Mouse (Mus musculus) 416B (cell line): Measurements from ENCODE around the gene Fads3.

Source experiments
- DNase-seq: peaks from one replicate; pipeline ENCODE4 v3.0.0; 2011; ENCODE audit warnings: low read depth

The Fads3 gene

GRCm38 (mm10) chr19:10021981-10022380, 19.4 kb upstream of the Fads3 start:
- peak; percentile 19 for DNase-seq

DNA sequence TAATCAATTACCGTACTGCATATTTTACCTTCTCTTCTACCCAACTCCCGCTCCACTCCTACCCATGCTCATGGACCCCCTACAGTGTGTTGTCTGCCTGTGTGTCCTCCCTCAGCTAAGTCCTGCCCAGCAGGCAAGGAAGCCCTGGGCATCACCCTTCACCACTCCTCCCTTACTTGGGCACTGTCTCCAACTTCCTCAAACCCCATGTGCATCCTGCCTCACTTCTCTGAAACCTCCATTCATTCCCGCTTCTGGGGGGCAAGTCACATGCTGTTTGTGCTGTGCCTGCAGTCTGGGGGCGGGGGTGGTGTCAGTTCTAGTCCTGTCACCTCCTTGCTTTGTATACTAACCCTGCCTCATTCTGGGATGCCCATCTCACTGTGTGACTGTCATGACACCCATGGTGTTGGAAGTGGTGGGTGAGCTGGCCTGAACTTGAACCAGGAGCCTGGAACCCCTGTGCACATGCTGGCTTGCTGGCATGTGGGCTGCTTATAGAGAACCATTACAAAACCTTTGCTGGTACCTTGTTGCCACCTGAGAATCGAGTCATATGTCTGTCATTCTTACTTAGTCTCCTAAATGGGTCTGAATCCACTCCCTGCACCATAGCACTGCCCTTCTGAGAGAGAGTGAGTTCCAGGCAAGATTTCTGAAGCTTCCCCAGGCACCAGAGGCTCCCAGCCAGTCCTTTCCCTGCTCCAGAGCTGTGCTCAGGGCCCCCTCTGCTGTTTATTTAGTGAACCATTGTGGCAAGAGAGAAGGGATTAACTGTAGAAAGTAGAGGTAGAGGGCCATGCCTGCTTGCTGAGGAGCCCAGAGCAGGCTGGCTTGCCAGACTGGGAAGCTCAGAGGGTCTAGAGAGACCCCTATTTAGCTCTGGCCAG, 18.7 kb upstream of the Fads3 start:
- DNase-seq = peak; percentile 75

- peak; percentile 59 for DNase-seq
Observed at GRCm38 (mm10) chr19:10023304-10023758, 18.0 kb upstream of the Fads3 start.

DNA sequence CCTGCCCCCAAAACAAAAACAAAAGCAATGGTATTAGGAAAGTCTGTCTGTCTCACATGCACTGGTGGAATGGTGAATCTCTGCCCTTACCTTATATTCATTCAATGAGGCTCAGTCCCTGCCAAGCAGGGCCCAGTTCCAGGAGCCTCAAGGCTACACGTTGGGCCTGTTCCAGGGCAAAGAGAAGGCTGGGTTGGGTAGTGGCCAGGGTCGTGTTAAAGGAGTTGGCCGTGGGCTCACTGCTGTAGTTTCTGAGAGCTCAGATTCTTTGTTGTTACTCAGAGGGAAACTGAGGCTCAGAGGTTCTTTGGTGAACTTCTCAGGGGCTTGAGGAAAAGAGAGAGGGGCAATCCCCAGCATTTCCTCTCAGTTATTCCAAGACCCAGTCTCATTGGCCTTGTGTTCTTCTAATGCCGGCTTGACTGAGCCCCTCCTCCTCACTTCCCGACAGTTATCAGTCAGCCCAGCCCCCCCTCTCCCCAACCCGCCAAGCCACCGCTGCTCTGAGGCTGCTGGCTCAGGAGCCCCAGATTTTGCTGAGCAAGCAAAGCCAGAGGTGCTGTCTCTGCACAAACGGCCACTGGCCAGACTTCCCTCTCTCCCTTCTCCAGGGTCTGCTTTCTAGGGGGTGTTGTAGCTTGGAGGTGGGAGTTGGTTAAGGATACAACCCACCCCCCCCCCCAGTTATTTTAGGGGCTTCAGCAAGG, 16.0 kb upstream of the Fads3 start:
- DNase-seq = peak; percentile 71

GRCm38 (mm10) chr19:10029746-10030145, 11.6 kb upstream of the Fads3 start:
- DNase-seq = no peak

GRCm38 (mm10) chr19:10033211-10033973, 8.0 kb upstream of the Fads3 start:
- DNase-seq = peak; percentile 79

DNA sequence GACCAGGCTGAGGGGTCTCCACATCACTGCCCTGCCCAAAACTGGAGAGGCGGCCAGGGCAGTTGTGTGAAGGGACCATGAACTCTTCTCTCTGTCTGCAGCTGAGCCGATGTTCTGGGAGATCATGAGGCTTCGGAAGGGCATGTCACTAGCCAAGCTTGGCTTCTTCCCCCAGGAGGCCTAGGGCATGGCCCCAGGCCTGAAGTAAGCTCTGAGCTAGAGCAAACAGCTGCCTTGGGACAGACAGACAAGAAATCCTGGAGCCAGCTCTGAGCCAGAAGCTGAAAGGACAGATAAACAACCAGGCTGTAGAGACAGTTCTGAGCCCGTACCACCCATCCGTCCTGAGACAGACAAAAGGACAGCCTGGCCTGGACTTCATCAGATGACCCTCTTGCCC, 7.0 kb upstream of the Fads3 start:
- DNase-seq = no peak

- DNase-seq = peak; percentile 84
Observed at GRCm38 (mm10) chr19:10034785-10035447, 6.5 kb upstream of the Fads3 start.

- no peak for DNase-seq
Observed at GRCm38 (mm10) chr19:10037534-10037933, 3.8 kb upstream of the Fads3 start.

- no peak for DNase-seq
Observed at GRCm38 (mm10) chr19:10038364-10038763, 3.0 kb upstream of the Fads3 start.

GRCm38 (mm10) chr19:10038910-10039309, 2.5 kb upstream of the Fads3 start:
- DNase-seq = no peak

DNA sequence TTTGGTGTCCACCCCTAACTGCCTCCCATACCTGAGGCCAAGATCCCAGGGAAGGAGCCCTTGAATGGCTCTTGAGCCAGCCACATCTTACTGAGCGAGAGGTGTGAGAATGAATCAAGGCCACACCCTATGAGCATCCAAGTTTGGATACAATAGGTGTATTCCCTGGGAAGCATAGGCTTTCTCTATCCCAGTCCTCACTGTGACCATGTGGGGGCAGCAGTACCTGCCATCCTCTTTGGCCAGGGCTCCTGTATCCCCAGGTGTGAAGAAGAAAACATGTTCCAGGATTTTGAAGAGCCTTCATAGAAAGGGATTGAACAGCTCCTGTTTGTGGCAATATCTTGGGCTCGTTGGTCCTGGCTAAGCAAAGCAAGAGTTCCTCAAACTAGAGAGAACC, 1.8 kb upstream of the Fads3 start:
- DNase-seq = peak; percentile 38

GRCm38 (mm10) chr19:10040866-10041387, 442 bp upstream of the Fads3 start:
- DNase-seq = no peak

DNA sequence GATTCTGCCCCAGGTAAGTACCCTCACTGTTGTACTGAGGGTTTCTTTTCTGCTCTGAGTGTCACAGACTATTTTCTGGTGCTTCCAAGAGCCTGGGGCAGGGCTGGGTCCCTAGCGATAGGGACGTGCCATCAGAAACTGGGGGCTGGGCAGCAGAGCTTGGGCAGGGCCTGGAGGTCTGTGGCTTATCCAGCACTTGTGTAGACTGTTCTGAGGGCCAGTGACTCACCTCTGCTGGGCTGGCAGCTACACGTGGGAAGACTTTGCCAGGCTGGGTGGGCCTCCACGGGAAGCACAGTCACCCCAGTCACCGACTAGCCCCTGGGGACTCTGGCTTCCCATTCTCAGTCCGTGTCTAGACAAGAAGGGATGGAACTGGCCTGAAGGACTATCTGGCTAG, 863 bp downstream of the Fads3 start:
- peak; percentile 72 for DNase-seq

DNA sequence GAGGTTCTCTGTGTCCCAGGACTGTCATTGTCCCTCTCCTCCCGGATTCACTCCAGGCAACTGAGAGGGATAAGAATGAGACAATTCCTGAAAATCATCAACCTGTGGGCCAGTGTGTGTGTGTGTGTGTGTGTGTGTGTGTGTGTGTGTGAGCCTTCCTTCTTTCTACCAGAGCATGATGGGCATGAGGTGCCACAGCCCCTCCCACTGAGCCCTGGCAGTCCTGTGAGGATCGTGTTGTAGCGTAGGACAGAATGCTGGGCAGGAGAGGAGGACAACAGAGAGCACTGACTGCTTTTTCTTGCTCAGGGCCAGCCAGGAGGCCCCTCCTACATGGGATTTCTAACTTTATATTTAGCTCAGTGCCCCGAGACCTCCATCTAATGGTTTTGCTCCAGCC, 1.4 kb downstream of the Fads3 start:
- DNase-seq = no peak

DNA sequence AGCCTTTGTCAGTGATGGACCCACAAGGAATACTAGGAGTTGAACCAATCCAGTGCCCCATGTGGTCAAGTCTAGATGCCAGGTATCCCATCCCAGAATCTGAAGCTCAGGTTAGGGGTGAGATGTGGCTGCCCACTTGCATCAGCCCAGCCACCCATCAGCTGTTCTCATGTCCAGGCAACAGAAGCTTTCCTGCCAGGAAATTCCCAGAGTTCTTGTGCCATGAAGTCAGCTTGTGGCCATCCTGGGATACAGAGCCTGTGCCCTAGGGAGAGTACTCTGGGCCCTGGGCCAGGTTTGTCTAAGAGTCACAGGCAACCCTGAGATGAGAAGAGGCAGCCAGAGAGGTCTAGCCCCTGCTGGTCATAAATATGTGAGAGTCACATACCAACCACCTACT, 2.3 kb downstream of the Fads3 start:
- no peak for DNase-seq

DNA sequence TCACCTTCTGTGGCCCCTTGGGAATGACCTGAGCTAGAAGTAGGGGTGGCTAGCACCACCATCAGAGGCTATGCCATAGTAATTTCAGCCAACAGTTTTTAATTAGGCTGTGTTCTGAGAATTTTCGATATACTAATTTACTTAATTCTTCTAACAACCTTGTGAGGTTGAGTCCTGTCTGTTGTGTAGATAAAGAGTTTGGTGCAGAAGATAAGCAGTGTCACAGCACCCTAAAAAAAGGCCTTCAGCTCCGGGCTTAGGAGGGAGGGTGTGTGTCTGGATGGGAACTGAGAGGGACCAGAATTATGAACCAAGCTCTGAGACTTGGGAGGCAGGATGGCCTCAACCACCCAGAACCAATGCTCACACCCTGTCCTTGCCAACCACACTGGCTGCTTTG, 4.3 kb downstream of the Fads3 start:
- no peak for DNase-seq

DNA sequence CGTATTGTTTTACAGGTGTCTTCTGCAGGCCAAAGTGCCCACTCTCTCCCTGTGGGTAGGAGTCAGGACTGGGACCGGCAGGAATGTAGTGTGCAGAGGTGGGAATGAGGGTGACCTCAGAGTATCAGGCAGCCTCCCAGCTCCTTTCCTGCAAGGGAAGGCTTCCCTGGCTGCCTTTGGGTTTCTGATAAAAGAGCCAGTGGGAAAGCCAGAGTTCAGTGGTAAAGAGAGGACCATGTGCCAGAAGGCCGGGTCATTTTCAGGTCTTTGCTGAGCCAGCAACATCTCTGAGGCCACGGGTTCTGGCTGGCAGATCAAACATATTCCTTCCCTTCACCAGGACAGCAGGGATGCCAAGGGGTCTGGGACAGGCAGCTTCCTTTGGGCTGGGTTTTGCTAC, 5.0 kb downstream of the Fads3 start:
- no peak for DNase-seq

DNA sequence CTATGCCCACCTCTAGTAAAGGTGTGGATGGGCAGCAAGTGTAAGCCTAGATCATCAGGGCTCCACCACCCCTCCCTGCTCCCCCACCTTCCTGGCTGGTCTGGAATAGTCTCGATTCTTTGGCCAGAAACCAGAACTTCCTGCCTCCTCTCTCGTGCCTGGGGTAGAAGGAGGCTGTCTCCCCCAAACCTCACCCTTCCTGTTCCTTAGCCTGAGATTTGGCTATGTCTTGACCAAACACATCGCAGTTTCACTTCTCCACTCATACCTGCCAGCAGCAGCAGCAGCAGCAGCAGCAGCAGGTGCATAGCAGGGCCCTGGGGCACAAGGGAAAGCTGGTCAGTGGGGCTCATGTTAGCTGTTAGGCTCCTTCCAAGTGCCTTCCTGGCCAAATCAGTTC, 5.6 kb downstream of the Fads3 start:
- peak; percentile 56 for DNase-seq

DNA sequence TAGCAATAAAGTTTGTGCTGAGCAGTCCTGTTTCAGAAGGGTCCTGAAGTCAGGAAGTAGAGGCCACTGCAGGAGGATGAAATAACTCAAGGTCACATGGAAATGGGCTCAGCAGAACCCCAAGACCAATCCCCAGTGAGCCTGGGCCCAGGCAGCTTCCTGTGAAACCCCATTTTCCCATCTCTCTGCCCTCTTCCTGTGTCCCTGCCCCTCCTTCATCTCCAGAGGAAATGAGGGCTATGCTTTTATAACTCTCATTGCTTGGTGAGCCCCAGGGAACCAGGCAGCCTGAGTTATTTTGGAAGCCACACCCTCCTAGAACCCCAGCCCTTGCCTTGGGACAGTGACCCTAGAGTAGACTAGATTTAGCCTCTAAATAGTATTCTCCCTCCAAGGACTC, 8.2 kb downstream of the Fads3 start:
- no peak for DNase-seq

- no peak for DNase-seq
Observed at GRCm38 (mm10) chr19:10050438-10050837, 9.1 kb downstream of the Fads3 start.

DNA sequence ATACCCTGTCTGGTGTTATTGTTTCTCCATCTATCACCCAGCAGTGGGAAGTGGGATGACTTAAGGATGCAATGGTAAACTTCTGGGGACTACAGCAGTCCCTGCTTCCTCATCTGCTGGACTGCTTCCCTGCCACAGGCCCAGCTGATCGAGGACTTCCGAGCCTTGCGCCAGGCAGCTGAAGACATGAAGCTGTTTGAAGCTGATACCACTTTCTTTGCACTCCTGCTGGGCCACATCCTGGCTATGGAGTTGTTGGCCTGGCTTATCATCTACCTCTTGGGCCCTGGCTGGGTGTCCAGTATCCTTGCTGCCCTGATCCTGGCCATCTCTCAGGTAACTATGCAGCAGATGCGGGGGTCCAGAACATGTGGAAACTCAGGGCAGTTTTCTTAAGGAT, 11.3 kb downstream of the Fads3 start:
- DNase-seq = no peak
